Mouse (Mus musculus) lung, postnatal 0 days (tissue): ENCODE measurements around the gene Vps33a.

Source experiments
- CTCF ChIP-seq: IDR thresholded peaks from 2 replicates; pipeline ENCODE4 v1.5.1; 2016; ENCODE audit warnings: antibody characterized with exemption, mild to moderate bottlenecking
- EP300 ChIP-seq: IDR thresholded peaks from 2 replicates; pipeline ENCODE4 v1.6.1; 2016; ENCODE audit warnings: antibody characterized with exemption, mild to moderate bottlenecking, control low read depth

GRCm38 (mm10) chr5:123580043-123580442, 7.2 kb upstream of the Vps33a start:
- TF ChIP-seq CTCF = no peak
- no peak for TF ChIP-seq EP300
